Mouse (Mus musculus) small intestine, adult 2 months (tissue): ENCODE results near the gene Piwil4. TPM values are rescaled to one million over a fixed set of nuclear protein-coding genes. Genes with fewer than 3 reads are reported as not detected.

Source experiments
- H3K27ac ChIP-seq: fragments of 200-500 bp; 2 replicates; pipeline ENCODE4 v1.5.1; 2012; ENCODE audit warnings: low read depth, low read length, control low read depth, inconsistent platforms; ENCODE audit not compliant: insufficient read depth
- H3K27me3 ChIP-seq: fragments of 200-500 bp; 2 replicates; pipeline ENCODE4 v1.6.1; 2012; ENCODE audit warnings: mild to moderate bottlenecking, moderate library complexity, low read length, inconsistent platforms; ENCODE audit not compliant: control insufficient read depth, insufficient read depth
- H3K36me3 ChIP-seq: fragments of 200-500 bp; 2 replicates; pipeline ENCODE4 v1.6.1; 2012; ENCODE audit warnings: mild to moderate bottlenecking, low read length, control low read depth, inconsistent platforms; ENCODE audit not compliant: control insufficient read depth, insufficient read depth
- H3K4me1 ChIP-seq: fragments of 200-500 bp; 2 replicates; pipeline ENCODE4 v1.6.1; 2012; ENCODE audit warnings: low read length, inconsistent platforms, mixed read lengths; ENCODE audit not compliant: control insufficient read depth, insufficient read depth, insufficient read length
- H3K4me3 ChIP-seq: fragments of 200-500 bp; 2 replicates; pipeline ENCODE4 v1.5.1; 2012; ENCODE audit warnings: low read depth, mild to moderate bottlenecking, control low read depth, inconsistent platforms, low read length, moderate library complexity
- CTCF ChIP-seq: fragments of 200-500 bp; IDR thresholded peaks from 2 replicates; pipeline ENCODE4 v1.5.1; 2012; ENCODE audit warnings: low read depth, mild to moderate bottlenecking, control low read depth, inconsistent platforms, low read length, moderate library complexity, mixed read lengths; ENCODE audit not compliant: insufficient replicate concordance, insufficient read length; ENCODE audit errors: extremely low read depth
- POLR2A ChIP-seq: fragments of 200-500 bp; IDR thresholded peaks from 2 replicates; pipeline ENCODE4 v1.6.1; 2012; ENCODE audit warnings: low read depth, mild to moderate bottlenecking, control low read depth, inconsistent platforms, low read length, moderate library complexity
- WGBS: fragments of 180-500 bp; shearing (Covaris S2); methylation state at CpG from one replicate; pipeline ENCODE4 v1.1.7; 2018; 5-methylcytosine and 5-hydroxymethylcytosine counted together
- polyA plus RNA-seq: library from polyadenylated mRNA; depleted of rRNA; stranded (reverse); fragments of >200 nt; gene quantifications from 2 replicates; pipeline ENCODE4 v1.2.3, GENCODE M21; 2012; rRNA removed

The Piwil4 gene
- polyA plus RNA-seq, 1 experiment = 0.71 TPM

- H3K36me3 ChIP-seq = no peaks in the 10 kb centered on the region
- no peaks in the 10 kb centered on the region for H3K27me3 ChIP-seq
- H3K4me1 ChIP-seq = no peaks in the 10 kb centered on the region
- WGBS = 98% methylated on average over 1 of the region's 1 CpGs
- no peak overlapping the region for H3K4me3 ChIP-seq
- H3K27ac ChIP-seq = no peak overlapping the region
- TF ChIP-seq POLR2A (no peak), CTCF (no peak)
These were observed 93.9 kb downstream of the Piwil4 start for GRCm38 (mm10) chr9:14646641-14647040.

Other genes starting within 250 kb of the Piwil4 start
- not detected in 2 replicates for gene Kdm4d, start 240.3 kb downstream of the Piwil4 start, polyA plus RNA-seq
- 2.0 and 4.3 TPM in 2 replicates for gene Cwc15, start 240.1 kb downstream of the Piwil4 start, polyA plus RNA-seq
- 6.7 and 9.4 TPM in 2 replicates for gene Amotl1, start 95.7 kb downstream of the Piwil4 start, polyA plus RNA-seq
- gene Fut4, start 11.7 kb upstream of the Piwil4 start, polyA plus RNA-seq = 12.8 and 15.8 TPM in 2 replicates
- gene 1700012B09Rik, start 30.3 kb upstream of the Piwil4 start, polyA plus RNA-seq = not detected in 2 replicates
- 0.47 and 1.3 TPM in 2 replicates for gene Mre11a, start 43.9 kb upstream of the Piwil4 start, polyA plus RNA-seq
- 1.5 and 2.4 TPM in 2 replicates for gene Ankrd49, start 44.1 kb upstream of the Piwil4 start, polyA plus RNA-seq
- gene Gpr83, start 119.5 kb upstream of the Piwil4 start, polyA plus RNA-seq = 0.04 and 0.27 TPM in 2 replicates
- 1.4 and 3.1 TPM in 2 replicates for gene Izumo1r, start 163.2 kb upstream of the Piwil4 start, polyA plus RNA-seq